Mouse (Mus musculus): ENCODE data around the gene Sin3a.
A peak's percentile ranks its signal among the peaks of the same experiment; 100 is the strongest.

Sin3a gene

GRCm38 (mm10) chr9:57071801-57072351, at the start of gene Sin3a:
Gene Sin3a (plus strand): TSS chr9:57072040.
- peak; percentile 77 for DNase-seq (ENCODE audit: low spot score)

- peak; percentile 12 for DNase-seq (ENCODE audit: low spot score)
Measured at GRCm38 (mm10) chr9:57031756-57032155, 40.1 kb upstream of the Sin3a start.

GRCm38 (mm10) chr9:57056237-57056636, 15.6 kb upstream of the Sin3a start:
- peak; percentile 41 for DNase-seq (ENCODE audit: low spot score)

GRCm38 (mm10) chr9:57064164-57064563, 7.7 kb upstream of the Sin3a start:
- no peak for DNase-seq (ENCODE audit: low spot score)

- DNase-seq (ENCODE audit: low spot score): no peak
Measured at GRCm38 (mm10) chr9:57068266-57068665, 3.6 kb upstream of the Sin3a start.

GRCm38 (mm10) chr9:57070262-57070661, 1.6 kb upstream of the Sin3a start:
- DNase-seq (ENCODE audit: low spot score): no peak

- DNase-seq (ENCODE audit: low spot score): no peak
Measured at GRCm38 (mm10) chr9:57070800-57071545, 867 bp upstream of the Sin3a start.

GRCm38 (mm10) chr9:57072526-57072988, 717 bp downstream of the Sin3a start:
- DNase-seq (ENCODE audit: low spot score): no peak

- DNase-seq (ENCODE audit: low spot score): peak; percentile 99
Measured at GRCm38 (mm10) chr9:57072989-57073789, 1.3 kb downstream of the Sin3a start.

- no peak for DNase-seq (ENCODE audit: low spot score)
Measured at GRCm38 (mm10) chr9:57073790-57074094, 1.9 kb downstream of the Sin3a start.

- peak; percentile 65 for DNase-seq (ENCODE audit: low spot score)
Measured at GRCm38 (mm10) chr9:57074171-57074821, 2.5 kb downstream of the Sin3a start.

GRCm38 (mm10) chr9:57074822-57075603, 3.2 kb downstream of the Sin3a start:
- peak; percentile 76 for DNase-seq (ENCODE audit: low spot score)

- peak; percentile 99 for DNase-seq (ENCODE audit: low spot score)
Measured at GRCm38 (mm10) chr9:57075681-57076381, 4.0 kb downstream of the Sin3a start.

- peak; percentile 88 for DNase-seq (ENCODE audit: low spot score)
Measured at GRCm38 (mm10) chr9:57076701-57077660, 5.1 kb downstream of the Sin3a start.

- DNase-seq (ENCODE audit: low spot score): no peak
Measured at GRCm38 (mm10) chr9:57082236-57082635, 10.4 kb downstream of the Sin3a start.

GRCm38 (mm10) chr9:57117261-57117755, 45.5 kb downstream of the Sin3a start:
- no peak for DNase-seq (ENCODE audit: low spot score)

GRCm38 (mm10) chr9:57129641-57130040, 57.8 kb downstream of the Sin3a start:
- no peak for DNase-seq (ENCODE audit: low spot score)

GRCm38 (mm10) chr9:57130577-57131433, 59.0 kb downstream of the Sin3a start, which contains the start of gene Man2c1:
Gene Man2c1 (plus strand): TSS chr9:57130690.
- DNase-seq (ENCODE audit: low spot score): peak; percentile 94

- no peak for DNase-seq (ENCODE audit: low spot score)
Measured at GRCm38 (mm10) chr9:57137246-57137645, 65.4 kb downstream of the Sin3a start.
